Mouse (Mus musculus) hindbrain, embryonic 14.5 days (tissue): ENCODE measurements around the gene Olfr1431. TPM values are rescaled to one million over a fixed set of nuclear protein-coding genes. Genes with fewer than 3 reads are reported as not detected.
"Not testable (repeated sequence)": the region's sequence is repeated elsewhere in the genome, so short reads cannot be mapped to it uniquely, and the experiment has no call there.

Experiments used
- ATAC-seq: fragments of 200-750 bp; cut with Nextera tagmentation; 2 replicates; pipeline ENCODE4 v1.8.0; 2017; ENCODE audit warnings: moderate number of reproducible peaks, mild to moderate bottlenecking, moderate TSS enrichment, moderate library complexity; ENCODE audit not compliant: low FRiP score
- DNase-seq: peaks from one replicate; pipeline ENCODE4 v3.0.0-alpha.2; 2015; ENCODE audit warnings: low spot score
- H3K27ac ChIP-seq: fragments of 300-500 bp; sonication (generic); 2 replicates; pipeline ENCODE4 v1.5.1; 2014; ENCODE audit warnings: mild to moderate bottlenecking, moderate library complexity
- H3K27me3 ChIP-seq: fragments of 300-500 bp; sonication (generic); 2 replicates; pipeline ENCODE4 v1.6.1; 2014; ENCODE audit warnings: mild to moderate bottlenecking, low read length, mixed read lengths; ENCODE audit not compliant: control insufficient read depth, insufficient read depth
- H3K36me3 ChIP-seq: fragments of 300-500 bp; sonication (generic); replicated peaks from 2 replicates; pipeline ENCODE4 v1.6.1; 2014; ENCODE audit not compliant: control insufficient read depth, insufficient read depth
- H3K4me1 ChIP-seq: fragments of 300-500 bp; sonication (generic); replicated peaks from 2 replicates; pipeline ENCODE4 v1.6.1; 2014; ENCODE audit warnings: antibody characterized with exemption, low read length, mixed read lengths; ENCODE audit not compliant: control insufficient read depth, insufficient read depth
- H3K4me2 ChIP-seq: fragments of 300-500 bp; sonication (generic); replicated peaks from 2 replicates; pipeline ENCODE4 v1.6.1; 2014; ENCODE audit warnings: mild to moderate bottlenecking, moderate library complexity
- H3K4me3 ChIP-seq: fragments of 300-500 bp; sonication (generic); replicated peaks from 2 replicates; pipeline ENCODE4 v1.5.1; 2014; ENCODE audit warnings: mild to moderate bottlenecking, low read length
- H3K9ac ChIP-seq: fragments of 300-500 bp; sonication (generic); 2 replicates; pipeline ENCODE4 v1.6.1; 2014
- H3K9me3 ChIP-seq: fragments of 300-500 bp; sonication (generic); 2 replicates; pipeline ENCODE4 v1.6.1; 2016; ENCODE audit warnings: low read length; ENCODE audit not compliant: control insufficient read depth
- WGBS: fragments of 180-500 bp; shearing (Covaris S2); extraction: QIAGEN DNeasy Blood & Tissue Kit; methylation state at CpG from one replicate; pipeline ENCODE4 v1.1.7; 2014; 5-methylcytosine and 5-hydroxymethylcytosine counted together
- polyA plus RNA-seq: library from polyadenylated mRNA; unstranded; fragments of >200 nt; fragmentation: Nextera tagmentation; extraction: Ambion mirVana; gene quantifications from 2 replicates; pipeline ENCODE4 v1.2.1, GENCODE M21; 2014

Olfr1431 gene
- not detected in 2 replicates for polyA plus RNA-seq

- Histone ChIP-seq H3K4me1 (no peaks in the 10 kb centered on the region), H3K36me3 (no peaks in the 10 kb centered on the region), H3K27ac (no peak within 1 kb of the TSS), H3K9me3 (no peaks in the 10 kb centered on the region), H3K4me3 (no peak within 1 kb of the TSS), H3K27me3 (no peaks in the 10 kb centered on the region), H3K9ac (no peak within 1 kb of the TSS), H3K4me2 (no peak within 1 kb of the TSS)
- ATAC-seq, result no peak
- DNase-seq, result no peak
- 72% methylated on average over 1 of the region's 1 CpGs for WGBS
These were observed at the start of gene Olfr1431 for GRCm38 (mm10) chr19:12200334-12200733. TSS of gene Olfr1431 (plus strand) at chr19:12200634.

- not testable (repeated sequence) for H3K4me3 ChIP-seq, H3K36me3 ChIP-seq, H3K4me1 ChIP-seq, ATAC-seq, H3K4me2 ChIP-seq, H3K9ac ChIP-seq, DNase-seq, H3K27me3 ChIP-seq, H3K27ac ChIP-seq, H3K9me3 ChIP-seq
- 66% methylated on average over 1 of the region's 1 CpGs for WGBS
These were observed 30.3 kb upstream of the Olfr1431 start, which contains the start of gene Olfr1555-ps1 for GRCm38 (mm10) chr19:12170062-12170599. TSS of gene Olfr1555-ps1 (minus strand) at chr19:12170112.

- WGBS, result 87% methylated on average over 5 of the region's 5 CpGs
These were observed 25.0 kb upstream of the Olfr1431 start for GRCm38 (mm10) chr19:12175431-12175830.

GRCm38 (mm10) chr19:12199076-12199475, 1.4 kb upstream of the Olfr1431 start:
- not testable (repeated sequence) for ATAC-seq, DNase-seq, H3K4me1 ChIP-seq, H3K27ac ChIP-seq, H3K27me3 ChIP-seq, H3K4me2 ChIP-seq, H3K9ac ChIP-seq, H3K9me3 ChIP-seq, H3K4me3 ChIP-seq, H3K36me3 ChIP-seq
- 84% methylated on average over 4 of the region's 4 CpGs for WGBS

More at GRCm38 (mm10) chr19:12175431-12175830, 25.0 kb upstream of the Olfr1431 start:
- H3K27me3 ChIP-seq, ATAC-seq, H3K36me3 ChIP-seq, H3K9me3 ChIP-seq, DNase-seq, H3K4me1 ChIP-seq, H3K4me2 ChIP-seq, H3K27ac ChIP-seq, H3K9ac ChIP-seq, H3K4me3 ChIP-seq: not testable (repeated sequence)

GRCm38 (mm10) chr19:12232496-12232895, 32.1 kb downstream of the Olfr1431 start, which contains the start of gene Olfr1432:
TSS of gene Olfr1432 (minus strand) at chr19:12232596.
- DNase-seq, H3K4me3 ChIP-seq, H3K9me3 ChIP-seq, H3K9ac ChIP-seq, H3K27ac ChIP-seq, H3K4me1 ChIP-seq, H3K4me2 ChIP-seq, ATAC-seq, H3K36me3 ChIP-seq, H3K27me3 ChIP-seq: not testable (repeated sequence)

- no peak within 1 kb of the TSS for H3K27ac ChIP-seq
- no peaks in the 10 kb centered on the region for H3K36me3 ChIP-seq
- no peaks in the 10 kb centered on the region for H3K27me3 ChIP-seq
- ATAC-seq, result no peak
- no peak within 1 kb of the TSS for H3K9ac ChIP-seq
- H3K4me2 ChIP-seq, result no peak within 1 kb of the TSS
- DNase-seq, result no peak
- no peaks in the 10 kb centered on the region for H3K9me3 ChIP-seq
- 87% methylated on average over 1 of the region's 1 CpGs for WGBS
- no peaks in the 10 kb centered on the region for H3K4me1 ChIP-seq
- no peak within 1 kb of the TSS for H3K4me3 ChIP-seq
These were observed 41.1 kb downstream of the Olfr1431 start, which contains the start of gene Olfr262 for GRCm38 (mm10) chr19:12241559-12241958. TSS of gene Olfr262 (minus strand) at chr19:12241659.

- H3K9ac ChIP-seq, result no peak within 1 kb of the TSS
- DNase-seq (no peak), ATAC-seq (no peak)
- H3K4me1 ChIP-seq, result no peaks in the 10 kb centered on the region
- no peaks in the 10 kb centered on the region for H3K9me3 ChIP-seq
- no peaks in the 10 kb centered on the region for H3K36me3 ChIP-seq
- no peak within 1 kb of the TSS for H3K4me3 ChIP-seq
- WGBS, result 73% methylated on average over 1 of the region's 1 CpGs
- no peak within 1 kb of the TSS for H3K4me2 ChIP-seq
- no peaks in the 10 kb centered on the region for H3K27me3 ChIP-seq
- no peak within 1 kb of the TSS for H3K27ac ChIP-seq
These were observed 60.3 kb downstream of the Olfr1431 start, which contains the start of gene Olfr235 for GRCm38 (mm10) chr19:12260732-12261131. TSS of gene Olfr235 (plus strand) at chr19:12261032.

Other genes starting within 250 kb of the Olfr1431 start
- 6.6 and 6.9 TPM in 2 replicates for gene Osbp, start 234.7 kb upstream of the Olfr1431 start, polyA plus RNA-seq
- gene Olfr1423, start 159.3 kb upstream of the Olfr1431 start, polyA plus RNA-seq, result not detected in 2 replicates
- gene Olfr1424, start 138.0 kb upstream of the Olfr1431 start, polyA plus RNA-seq, result not detected in 2 replicates
- gene Olfr1425, start 122.9 kb upstream of the Olfr1431 start, polyA plus RNA-seq, result not detected in 2 replicates
- not detected in 2 replicates for gene Olfr1426, start 108.6 kb upstream of the Olfr1431 start, polyA plus RNA-seq
- not detected in 2 replicates for gene Olfr1427, start 97.3 kb upstream of the Olfr1431 start, polyA plus RNA-seq
- gene Olfr1428, start 84.7 kb upstream of the Olfr1431 start, polyA plus RNA-seq, result not detected in 2 replicates
- not detected in 2 replicates for gene Olfr76, start 77.4 kb upstream of the Olfr1431 start, polyA plus RNA-seq
- not detected in 2 replicates for gene Olfr1555-ps1, start 30.5 kb upstream of the Olfr1431 start, polyA plus RNA-seq
- not detected in 2 replicates for gene Olfr1432, start 32.0 kb downstream of the Olfr1431 start, polyA plus RNA-seq
- not detected in 2 replicates for gene Olfr262, start 41.0 kb downstream of the Olfr1431 start, polyA plus RNA-seq
- gene Olfr235, start 60.4 kb downstream of the Olfr1431 start, polyA plus RNA-seq, result not detected in 2 replicates
- not detected in 2 replicates for gene Olfr1434, start 79.2 kb downstream of the Olfr1431 start, polyA plus RNA-seq
- gene Olfr1436, start 98.5 kb downstream of the Olfr1431 start, polyA plus RNA-seq, result not detected in 2 replicates
- gene Olfr1437, start 124.5 kb downstream of the Olfr1431 start, polyA plus RNA-seq, result not detected in 2 replicates
- gene Olfr1438-ps1, start 135.3 kb downstream of the Olfr1431 start, polyA plus RNA-seq, result not detected in 2 replicates
- not detected in 2 replicates for gene Olfr1440, start 186.6 kb downstream of the Olfr1431 start, polyA plus RNA-seq
- gene Olfr1441, start 216.8 kb downstream of the Olfr1431 start, polyA plus RNA-seq, result not detected in 2 replicates
- gene Pfpl, start 227.3 kb downstream of the Olfr1431 start, polyA plus RNA-seq, result not detected in 2 replicates